Mouse (Mus musculus): ENCODE measurements around the gene Wdfy3.

GRCm38 (mm10) chr5:102052465-102052864, 17.3 kb downstream of the Wdfy3 start:
- no peak for TF ChIP-seq CTCF (IDR thresholded peaks at IDR 0.05; ENCODE audit: insufficient read depth, low read depth, low read length)
- TF ChIP-seq POLR2A (IDR thresholded peaks at IDR 0.05; ENCODE audit: insufficient read depth, low read depth, low read length), result no peak

Measured in olfactory bulb, adult 2 months (tissue).